15 mouse cellular contexts compared by ENCODE assay signal in the genomic region with DNA sequence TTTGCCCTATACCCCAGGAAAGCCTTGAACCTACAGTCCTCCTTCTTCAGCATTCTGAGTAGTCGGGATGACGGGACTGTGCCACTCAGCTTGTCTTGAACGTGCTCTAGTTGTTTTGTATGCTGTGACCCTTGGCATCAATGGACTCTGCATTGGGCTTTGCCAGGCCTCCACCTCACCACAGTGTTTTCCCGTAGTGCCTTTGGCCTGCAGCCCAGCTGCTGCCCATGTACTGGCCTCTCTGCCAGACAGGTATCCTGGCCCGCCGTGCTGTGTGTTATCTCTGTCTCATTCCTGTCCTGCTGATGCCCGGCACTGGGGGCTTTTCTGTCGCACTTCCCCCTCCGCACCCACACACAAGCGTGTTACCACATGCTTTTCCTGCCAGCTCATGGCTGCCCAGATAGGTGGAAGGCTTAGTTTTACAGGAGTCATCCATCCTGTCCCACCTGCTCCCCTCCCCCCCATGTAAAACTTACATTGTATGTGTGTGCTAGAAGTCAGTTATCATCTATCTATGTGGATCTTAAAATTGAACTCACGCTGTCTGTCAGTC. TPM values are rescaled to one million over a fixed set of nuclear protein-coding genes. Genes with fewer than 3 reads are reported as not detected.
DNase-seq lines count a peak whose midpoint lies in the region; ATAC-seq and TF ChIP-seq lines count a peak whose summit lies in the region.
"Had no signal": no experiment of that assay in that cellular context is flagged by ENCODE, and none has a peak within 500 bp of the region (broad histone marks: within the 10 kb centered on the region; RNA-seq: fewer than 3 reads in every experiment).

No protein-coding gene starts in this region.

- no peak overlapping the region for H3K4me2 ChIP-seq in forebrain, embryonic 14.5 days (ENCODE audit: low read length)
- H3K4me2 ChIP-seq: forebrain, embryonic 13.5 days; hindbrain, embryonic 15.5 days had no signal

- no peak overlapping the region for H3K4me3 ChIP-seq in bone marrow, adult 2 months (replicated peaks; ENCODE audit: control insufficient read depth, low read depth, low read length)
- no peak overlapping the region for H3K4me3 ChIP-seq in forebrain, embryonic 14.5 days (ENCODE audit: low read depth, low read length)
- H3K4me3 ChIP-seq: forebrain, embryonic 13.5 days; hindbrain, embryonic 15.5 days had no signal

- TF ChIP-seq CTCF in bone marrow, adult 2 months (IDR thresholded peaks at IDR 0.05; ENCODE audit: control insufficient read depth, insufficient read depth, low read length) = no peak

- H3K27me3 ChIP-seq in forebrain, embryonic 14.5 days (replicated peaks; ENCODE audit: control insufficient read depth, insufficient read depth, low read length) = no peaks in the 10 kb centered on the region
- H3K27me3 ChIP-seq: forebrain, embryonic 13.5 days; hindbrain, embryonic 15.5 days had no signal

- ATAC-seq in forebrain, embryonic 14.5 days = no peak
- ATAC-seq: forebrain, embryonic 13.5 days had no signal

- peaks cover 4% of the 10 kb centered on the region for H3K4me1 ChIP-seq in bone marrow, adult 2 months (ENCODE audit: control insufficient read depth, insufficient read depth, low read length)
- no peaks in the 10 kb centered on the region for H3K4me1 ChIP-seq in forebrain, embryonic 14.5 days (ENCODE audit: control insufficient read depth, insufficient read depth, low read length)
- H3K4me1 ChIP-seq: forebrain, embryonic 13.5 days; hindbrain, embryonic 15.5 days had no signal

- H3K9me3 ChIP-seq in forebrain, embryonic 14.5 days (replicated peaks; ENCODE audit: control insufficient read depth, low read length) = no peaks in the 10 kb centered on the region
- H3K9me3 ChIP-seq: forebrain, embryonic 13.5 days; hindbrain, embryonic 15.5 days had no signal

- TF ChIP-seq POLR2A in bone marrow, adult 2 months (IDR thresholded peaks at IDR 0.05; ENCODE audit: borderline replicate concordance, control insufficient read depth, low read depth, low read length) = no peak

- WGBS in bone marrow, adult 2 months = 36% methylated on average over 11 of the region's 11 CpGs
- WGBS in forebrain, embryonic 14.5 days = 92% methylated on average over 11 of the region's 11 CpGs

- H3K36me3 ChIP-seq in forebrain, embryonic 14.5 days (ENCODE audit: control insufficient read depth, insufficient read depth, low read length) = peaks cover 82% of the 10 kb centered on the region

- peak; percentile 34 to 39 for DNase-seq in cerebellum, adult 18-20 months
- no peak for DNase-seq in cerebellum, adult 9-10 months
- DNase-seq in kidney, adult 18-20 months = peak; percentile 31
- no peak for DNase-seq in kidney, postnatal 10 days
- DNase-seq in heart, postnatal 4 days = peak; percentile 68
- no peak for DNase-seq in forebrain, embryonic 14.5 days (ENCODE audit: low spot score)
- no peak for DNase-seq in ovary, postnatal 36 days (ENCODE audit: low spot score)
- DNase-seq: adrenal gland, postnatal 14 days; gastrocnemius, postnatal 14 days; lung, adult 18-20 months; thymus, adult 2 months had no signal

- peak overlapping the region; percentile 68 for H3K27ac ChIP-seq in bone marrow, adult 2 months (ENCODE audit: control insufficient read depth, insufficient read depth, low read depth, low read length, poor library complexity)
- H3K27ac ChIP-seq in forebrain, embryonic 14.5 days (ENCODE audit: low read depth, low read length) = no peak overlapping the region
- H3K27ac ChIP-seq: forebrain, embryonic 13.5 days; hindbrain, embryonic 15.5 days had no signal

- H3K9ac ChIP-seq in forebrain, embryonic 14.5 days (ENCODE audit: low read length) = no peak overlapping the region
- H3K9ac ChIP-seq: forebrain, embryonic 13.5 days; hindbrain, embryonic 15.5 days had no signal

RNA-seq across cellular contexts. Expression of gene Rfc2, which starts 10.9 kb away (rescaled TPM):
- polyA plus RNA-seq in bone marrow, adult 2 months (2011; ENCODE audit: insufficient read depth, insufficient read length, low replicate concordance, missing spikeins) = 158 and 241 TPM in 2 replicates
- total RNA-seq in heart, postnatal 4 days (2021) = 10 to 100 TPM; 75.2 to 78.2 TPM
- 240 and 256 TPM in 2 replicates for polyA plus RNA-seq in forebrain, embryonic 14.5 days (2014; fragmentation: Nextera tagmentation; extraction: Ambion mirVana)

RNA-seq across cellular contexts. Expression of gene Lat2, which starts 22.7 kb away (rescaled TPM):
- polyA plus RNA-seq in bone marrow, adult 2 months (2011; ENCODE audit: insufficient read depth, insufficient read length, low replicate concordance, missing spikeins) = 29.7 and 70.2 TPM in 2 replicates
- 1 to 10 TPM; 2.9 to 4.3 TPM for total RNA-seq in heart, postnatal 4 days (2021)
- polyA plus RNA-seq in forebrain, embryonic 14.5 days (2014; fragmentation: Nextera tagmentation; extraction: Ambion mirVana) = 0.99 and 1.6 TPM in 2 replicates

RNA-seq across cellular contexts. Expression of gene Syna, which starts 32.1 kb away (rescaled TPM):
- not detected in 2 replicates for polyA plus RNA-seq in bone marrow, adult 2 months (2011; ENCODE audit: insufficient read depth, insufficient read length, low replicate concordance, missing spikeins)
- total RNA-seq in heart, postnatal 4 days (2021) = not detected
- 0.10 TPM in 1 of 2 replicates, not detected in the other for polyA plus RNA-seq in forebrain, embryonic 14.5 days (2014; fragmentation: Nextera tagmentation; extraction: Ambion mirVana)
- total RNA-seq: adrenal gland, postnatal 14 days; neutrophil, adult 5-6 weeks had no signal

RNA-seq across cellular contexts. Expression of gene Clip2, which starts 39.9 kb away (rescaled TPM):
- polyA plus RNA-seq in bone marrow, adult 2 months (2011; ENCODE audit: insufficient read depth, insufficient read length, low replicate concordance, missing spikeins) = 5.6 and 7.9 TPM in 2 replicates
- 10 to 100 TPM; 13.0 to 14.2 TPM for total RNA-seq in heart, postnatal 4 days (2021)
- polyA plus RNA-seq in forebrain, embryonic 14.5 days (2014; fragmentation: Nextera tagmentation; extraction: Ambion mirVana) = 11.1 and 15.6 TPM in 2 replicates

RNA-seq across cellular contexts. Expression of gene Eif4h, which starts 47.2 kb away (rescaled TPM):
- 90.3 and 101 TPM in 2 replicates for polyA plus RNA-seq in bone marrow, adult 2 months (2011; ENCODE audit: insufficient read depth, insufficient read length, low replicate concordance, missing spikeins)
- total RNA-seq in heart, postnatal 4 days (2021) = 100 to 1,000 TPM; 250 to 262 TPM
- polyA plus RNA-seq in forebrain, embryonic 14.5 days (2014; fragmentation: Nextera tagmentation; extraction: Ambion mirVana) = 402 and 418 TPM in 2 replicates

Comparison
In these comparisons a context has a peak if more than half of its experiments do, and no peak if none do; other contexts are left out.
1. DNase-seq: peak in cerebellum, adult 18-20 months (2 of 2), kidney, adult 18-20 months (single experiment) and heart, postnatal 4 days (single experiment); none in cerebellum, adult 9-10 months (single experiment), kidney, postnatal 10 days (single experiment), forebrain, embryonic 14.5 days (single experiment) and ovary, postnatal 36 days (single experiment).
2. RNA of gene Lat2, which starts 22.7 kb away (polyA plus RNA-seq): 29.7 to 70.2 TPM in bone marrow, adult 2 months; 0.99 to 1.6 TPM in forebrain, embryonic 14.5 days; every median in the first group is over 10 times any median in the second.